Mouse (Mus musculus) testis, adult 2 months (tissue): Measurements from ENCODE around the gene Nt5c3b.

Experiments used
- CTCF ChIP-seq: fragments of 200-500 bp; IDR thresholded peaks from 2 replicates; pipeline ENCODE4 v1.5.1; 2012; ENCODE audit warnings: low read depth, mild to moderate bottlenecking, inconsistent platforms, low read length, moderate library complexity; ENCODE audit not compliant: control insufficient read depth, insufficient read depth, insufficient replicate concordance
- POLR2A ChIP-seq: fragments of 200-500 bp; IDR thresholded peaks from 2 replicates; pipeline ENCODE4 v1.6.1; 2012; ENCODE audit warnings: low read depth, mild to moderate bottlenecking, inconsistent platforms, low read length, moderate library complexity; ENCODE audit not compliant: control insufficient read depth

- no peak for TF ChIP-seq CTCF
- no peak for TF ChIP-seq POLR2A
These were observed 40.8 kb downstream of the Nt5c3b start for GRCm38 (mm10) chr11:100400842-100401241.
